Mouse (Mus musculus) lung, embryonic 15.5 days (tissue): ENCODE results near the gene Stpg3. TPM values are rescaled to one million over a fixed set of nuclear protein-coding genes. Genes with fewer than 3 reads are reported as not detected.
A peak's percentile ranks its signal among the peaks of the same experiment; 100 is the strongest.

Experiments used
- ATAC-seq: fragments of 200-750 bp; cut with Nextera tagmentation; 2 replicates; pipeline ENCODE4 v1.8.0; 2017; ENCODE audit warnings: moderate number of reproducible peaks, borderline replicate concordance; ENCODE audit not compliant: low FRiP score, low TSS enrichment; ENCODE audit errors: extremely low read depth
- H3K27ac ChIP-seq: fragments of 300-500 bp; sonication (generic); 2 replicates; pipeline ENCODE4 v1.5.1; 2015; ENCODE audit warnings: moderate library complexity, mild to moderate bottlenecking, inconsistent platforms
- H3K27me3 ChIP-seq: fragments of 300-500 bp; sonication (generic); 2 replicates; pipeline ENCODE4 v1.6.1; 2015; ENCODE audit warnings: inconsistent platforms
- H3K36me3 ChIP-seq: fragments of 300-500 bp; sonication (generic); 2 replicates; pipeline ENCODE4 v1.6.1; 2015; ENCODE audit warnings: inconsistent platforms
- H3K4me1 ChIP-seq: fragments of 300-500 bp; sonication (generic); 2 replicates; pipeline ENCODE4 v1.6.1; 2015; ENCODE audit warnings: inconsistent platforms
- H3K4me2 ChIP-seq: fragments of 300-500 bp; sonication (generic); 2 replicates; pipeline ENCODE4 v1.6.1; 2015; ENCODE audit warnings: inconsistent platforms, mild to moderate bottlenecking, moderate library complexity
- H3K4me3 ChIP-seq: fragments of 300-500 bp; sonication (generic); 2 replicates; pipeline ENCODE4 v1.5.1; 2015; ENCODE audit warnings: mild to moderate bottlenecking, inconsistent platforms
- H3K9ac ChIP-seq: fragments of 300-500 bp; sonication (generic); 2 replicates; pipeline ENCODE4 v1.6.1; 2015; ENCODE audit warnings: inconsistent platforms
- H3K9me3 ChIP-seq: fragments of 300-500 bp; sonication (generic); 2 replicates; pipeline ENCODE4 v1.6.1; 2016; ENCODE audit warnings: inconsistent platforms
- WGBS: fragments of 180-500 bp; shearing (Covaris S2); methylation state at CpG from one replicate; pipeline ENCODE4 v1.1.7; 2015; 5-methylcytosine and 5-hydroxymethylcytosine counted together
- polyA plus RNA-seq: library from polyadenylated mRNA; unstranded; fragments of >200 nt; fragmentation: Nextera tagmentation; extraction: Ambion mirVana; gene quantifications from 2 replicates; pipeline ENCODE4 v1.2.1, GENCODE M21; 2015

The Stpg3 gene
- polyA plus RNA-seq, 1 experiment from 2014 or later, result not detected

DNA sequence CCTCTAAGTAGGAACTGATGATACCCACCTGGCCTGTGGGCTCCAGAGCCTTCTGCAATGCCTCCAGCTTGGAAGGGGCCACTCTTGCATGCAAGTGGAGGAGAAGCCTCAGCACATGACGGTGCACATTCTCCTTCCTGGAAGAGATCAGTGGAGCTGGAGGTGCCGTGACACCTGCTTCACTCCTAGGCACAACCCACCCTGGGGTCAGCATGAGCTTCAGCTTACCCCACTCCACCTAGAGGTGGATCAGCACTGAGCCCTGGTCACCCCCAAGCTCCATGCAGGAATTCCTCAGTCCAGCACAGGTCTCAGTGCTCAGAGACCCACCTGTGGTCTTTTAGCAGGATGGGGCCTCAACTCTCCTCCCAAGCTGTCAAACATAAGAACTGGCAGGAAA lies 13.8 kb downstream of the Stpg3 start:
- ATAC-seq, result no peak
- Histone ChIP-seq H3K4me3 (no peak overlapping the region), H3K4me2 (no peak overlapping the region), H3K27ac (no peak overlapping the region), H3K27me3 (peaks cover 2% of the 10 kb centered on the region; the same call in 1 of the 2 replicates), H3K9me3 (no peaks in the 10 kb centered on the region), H3K9ac (no peak overlapping the region), H3K4me1 (peaks cover 16% of the 10 kb centered on the region), H3K36me3 (peaks cover 67% of the 10 kb centered on the region)
- WGBS, result 86% methylated on average over 2 of the region's 2 CpGs

DNA sequence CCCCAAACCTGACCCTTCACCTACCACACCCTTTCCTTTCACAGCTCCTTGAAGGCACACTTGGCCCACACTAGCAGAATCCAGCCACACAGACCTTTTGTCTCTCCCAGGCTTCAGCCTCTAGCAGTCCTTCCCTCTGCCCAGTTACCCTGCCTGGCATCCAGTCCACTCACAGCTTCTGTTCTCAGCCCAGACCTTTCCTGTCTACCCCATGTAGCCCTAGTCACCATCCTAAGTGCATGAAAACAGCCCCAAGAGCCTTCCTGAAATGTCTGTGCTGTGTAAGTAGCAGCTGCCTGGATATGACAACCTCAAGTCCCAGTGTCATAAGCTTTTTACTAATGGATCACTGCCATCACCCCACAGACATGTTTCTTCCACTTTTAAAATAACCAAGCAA lies 16.5 kb downstream of the Stpg3 start:
- H3K4me3 ChIP-seq, result no peak overlapping the region
- H3K9me3 ChIP-seq, result no peaks in the 10 kb centered on the region
- H3K36me3 ChIP-seq, result peaks cover 40% of the 10 kb centered on the region
- ATAC-seq, result no peak
- peaks cover 36% of the 10 kb centered on the region for H3K4me1 ChIP-seq
- H3K27ac ChIP-seq, result 0 out of 2 replicates have a peak overlapping the region, but pooled peaks have one; percentile 74
- H3K4me2 ChIP-seq, result no peak overlapping the region
- H3K9ac ChIP-seq, result no peak overlapping the region
- H3K27me3 ChIP-seq, result peaks cover 9% of the 10 kb centered on the region

DNA sequence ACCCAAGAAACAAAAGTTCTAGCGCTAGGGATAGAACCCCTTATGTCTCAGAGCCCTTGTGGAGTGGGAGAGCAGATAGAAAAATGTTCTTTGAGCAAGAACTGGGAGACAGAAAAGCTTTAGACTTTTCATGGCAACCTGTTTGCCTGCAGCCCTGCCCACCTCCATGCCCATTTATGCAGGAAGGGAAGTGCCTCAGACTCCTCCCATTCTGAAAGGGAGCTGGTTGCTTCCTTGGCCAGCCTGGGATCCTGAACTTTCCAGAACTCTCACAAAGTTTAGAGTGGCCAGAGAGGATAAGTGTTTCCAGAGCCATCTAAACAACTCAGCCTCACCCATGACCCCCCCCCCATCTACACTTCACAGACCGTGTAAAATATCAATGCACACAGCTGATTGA lies 17.2 kb downstream of the Stpg3 start:
- H3K4me3 ChIP-seq, result 0 out of 2 replicates have a peak overlapping the region, but pooled peaks have one; percentile 36
- H3K9ac ChIP-seq, result no peak overlapping the region; the same call in 1 of the 2 replicates
- no peak for ATAC-seq
- H3K27me3 ChIP-seq, result peaks cover 9% of the 10 kb centered on the region
- H3K4me2 ChIP-seq, result peak overlapping the region; percentile 65
- 21% methylated on average over 2 of the region's 2 CpGs for WGBS
- peaks cover 32% of the 10 kb centered on the region for H3K36me3 ChIP-seq
- peaks cover 37% of the 10 kb centered on the region for H3K4me1 ChIP-seq
- H3K27ac ChIP-seq, result peak overlapping the region; percentile 74
- no peaks in the 10 kb centered on the region for H3K9me3 ChIP-seq

DNA sequence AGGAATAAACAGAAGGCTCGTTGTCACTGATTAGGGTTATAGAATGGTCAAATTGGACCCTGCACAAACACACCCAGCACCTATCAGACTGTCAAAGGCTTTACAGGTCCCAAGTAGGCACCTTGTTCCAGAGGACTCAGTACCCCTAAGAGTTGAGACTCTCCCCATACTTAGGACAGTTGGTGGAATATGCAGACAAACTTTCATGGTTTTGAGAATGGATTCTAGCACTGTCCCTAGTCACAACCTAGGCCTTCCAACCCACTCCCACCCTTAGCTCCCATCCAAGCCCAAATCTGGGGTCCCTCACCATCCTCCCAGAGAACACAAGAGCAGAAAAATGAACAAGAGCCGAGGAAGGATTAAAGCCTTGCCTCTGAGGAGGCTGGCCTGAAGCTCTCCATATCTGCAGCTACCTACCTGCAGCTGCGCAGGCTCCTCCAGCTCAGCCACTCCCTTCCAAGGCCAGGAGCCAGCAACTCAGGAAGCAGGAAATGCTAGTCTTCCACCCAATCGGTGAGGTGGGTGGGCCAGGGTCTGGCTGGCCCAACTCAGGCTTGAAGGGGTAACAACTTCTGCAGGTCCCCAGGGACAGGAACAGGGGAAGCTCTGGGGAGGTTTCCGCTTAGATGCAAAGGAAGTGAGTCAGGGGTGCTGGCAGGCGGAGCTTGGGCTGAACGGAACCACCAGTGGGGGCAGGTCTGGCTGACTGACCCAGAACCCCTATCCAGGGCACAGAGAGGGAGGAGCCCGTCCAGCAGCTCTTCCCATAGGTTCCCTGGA lies 18.1 kb downstream of the Stpg3 start, which contains the start of gene Tor4a:
Gene Tor4a (minus strand): TSS at position 715 of the 783 bp plus-strand sequence.
- Histone ChIP-seq H3K4me2 (peak within 1 kb of the TSS; percentile 65), H3K27me3 (peaks cover 9% of the 10 kb centered on the region), H3K4me1 (peaks cover 37% of the 10 kb centered on the region), H3K27ac (peak within 1 kb of the TSS; percentile 74), H3K4me3 (peak within 1 kb of the TSS; percentile 36), H3K9ac (peak within 1 kb of the TSS; percentile 39), H3K36me3 (peaks cover 24% of the 10 kb centered on the region), H3K9me3 (no peaks in the 10 kb centered on the region)
- WGBS, result 16% methylated on average over 8 of the region's 8 CpGs
- ATAC-seq, result peak; percentile 55

DNA sequence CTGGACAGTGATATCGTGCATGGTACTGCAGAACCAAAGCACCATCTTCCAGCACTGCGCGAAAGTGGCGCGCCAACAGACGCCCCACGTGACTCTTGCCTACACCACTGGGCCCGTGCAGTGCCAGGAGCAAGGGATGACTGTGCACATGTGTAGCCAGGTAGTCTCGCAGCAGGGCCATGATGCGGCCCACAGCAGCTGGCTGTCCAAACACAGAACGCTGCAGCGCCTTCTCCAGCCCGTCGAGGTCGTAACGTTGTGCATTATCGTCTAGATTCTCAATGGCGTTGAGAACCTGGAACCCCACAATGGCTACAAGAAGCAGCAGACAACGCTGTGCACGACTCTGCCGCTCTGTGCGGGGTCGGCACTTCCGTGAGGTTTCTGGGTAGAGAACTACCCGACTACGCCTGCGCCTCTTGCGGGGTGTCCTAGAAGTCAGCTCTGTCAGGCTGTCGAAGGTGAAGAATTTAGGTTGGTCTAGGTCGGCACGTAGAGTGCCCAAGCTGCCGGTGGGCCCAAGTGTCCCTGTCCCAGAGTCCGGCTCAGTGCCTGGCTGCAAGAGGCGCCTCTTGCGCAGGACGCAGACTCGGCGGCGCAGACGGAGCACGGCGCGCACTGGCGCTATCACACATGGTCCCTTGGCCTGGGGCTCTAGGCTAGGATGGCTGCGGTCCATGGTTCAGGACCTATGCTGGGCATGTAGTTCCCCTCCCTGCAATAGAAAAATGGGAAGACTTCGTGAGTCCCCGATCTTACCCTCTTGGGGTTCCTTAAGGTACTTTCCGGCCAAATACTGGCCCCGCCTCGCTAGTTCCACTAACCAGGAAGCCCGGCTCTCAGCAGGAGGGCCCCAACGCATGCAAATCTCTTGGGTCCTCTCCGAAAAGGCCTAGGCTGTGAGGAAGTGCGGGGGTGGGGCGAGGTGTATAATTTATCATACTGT lies 19.0 kb downstream of the Stpg3 start:
- Histone ChIP-seq H3K36me3 (peaks cover 15% of the 10 kb centered on the region), H3K4me1 (peaks cover 37% of the 10 kb centered on the region), H3K27ac (peak overlapping the region; percentile 74), H3K9ac (peak overlapping the region; percentile 39), H3K27me3 (peaks cover 9% of the 10 kb centered on the region), H3K9me3 (no peaks in the 10 kb centered on the region), H3K4me2 (peak overlapping the region; percentile 65), H3K4me3 (peak overlapping the region; percentile 36)
- 16% methylated on average over 55 of the region's 55 CpGs for WGBS
- ATAC-seq, result peak; percentile 12; the same call in 1 of the 2 replicates

DNA sequence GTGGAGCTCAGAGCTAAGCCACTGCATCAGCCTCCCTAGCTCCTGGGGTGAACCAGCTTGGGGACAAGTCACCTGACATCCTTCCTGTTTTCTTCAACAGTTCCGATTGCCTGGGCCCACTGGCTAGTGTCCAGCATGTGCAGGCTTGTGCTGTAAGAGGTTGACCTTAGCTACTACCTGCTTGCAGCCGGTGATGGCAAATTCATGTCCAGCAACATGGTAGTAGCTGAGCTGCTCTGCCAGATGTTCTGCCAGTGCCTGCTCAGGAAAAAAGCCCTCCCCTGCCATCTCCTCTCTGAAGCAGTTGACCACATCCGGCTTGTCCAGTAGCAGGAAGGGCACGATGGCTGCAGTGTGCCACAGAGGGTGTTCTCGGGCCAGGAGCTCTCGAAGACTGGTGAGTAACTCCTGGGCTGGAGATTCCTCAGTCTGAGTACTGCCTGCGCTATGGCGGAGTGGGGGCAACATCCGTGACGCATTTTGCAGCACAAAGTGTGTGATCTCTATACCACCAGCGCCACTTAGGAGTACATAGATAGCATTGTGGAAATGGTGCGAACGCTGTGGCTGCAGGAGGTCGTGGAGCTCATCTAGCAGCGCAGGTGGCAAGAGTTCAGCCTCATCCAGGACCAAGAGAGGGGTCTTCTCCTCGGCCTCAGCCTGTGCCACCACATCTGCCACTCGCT lies 19.8 kb downstream of the Stpg3 start:
- Histone ChIP-seq H3K27me3 (peaks cover 9% of the 10 kb centered on the region), H3K27ac (0 out of 2 replicates have a peak overlapping the region, but pooled peaks have one; percentile 12), H3K4me2 (peak overlapping the region; percentile 65), H3K9me3 (no peaks in the 10 kb centered on the region), H3K36me3 (peaks cover 7% of the 10 kb centered on the region), H3K9ac (no peak overlapping the region), H3K4me3 (no peak overlapping the region), H3K4me1 (peaks cover 37% of the 10 kb centered on the region)
- no peak for ATAC-seq
- 76% methylated on average over 17 of the region's 17 CpGs for WGBS

DNA sequence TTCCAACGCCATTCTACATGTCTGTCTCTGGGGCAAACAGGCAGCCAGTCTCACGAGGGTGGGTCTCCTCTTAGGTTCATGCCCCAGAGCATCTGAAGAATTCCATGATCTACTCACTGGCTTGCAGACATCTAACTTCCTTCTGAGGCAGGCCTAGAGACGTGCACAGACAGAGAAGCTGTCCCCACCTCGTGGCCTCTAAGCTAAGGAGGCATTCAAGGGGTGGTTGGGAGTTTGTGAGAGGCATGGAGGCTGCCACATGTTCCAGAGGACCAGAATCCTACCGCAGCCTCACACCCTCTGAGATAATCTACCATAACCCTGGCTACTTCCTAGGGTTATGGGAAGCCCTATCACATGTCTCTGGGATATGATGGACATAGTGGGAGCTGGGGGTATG lies 20.4 kb downstream of the Stpg3 start:
- no peak for ATAC-seq
- H3K27ac ChIP-seq, result no peak overlapping the region
- no peaks in the 10 kb centered on the region for H3K9me3 ChIP-seq
- peaks cover 37% of the 10 kb centered on the region for H3K4me1 ChIP-seq
- peak overlapping the region; percentile 17; the same call in 1 of the 2 replicates for H3K9ac ChIP-seq
- H3K27me3 ChIP-seq, result peaks cover 9% of the 10 kb centered on the region
- H3K36me3 ChIP-seq, result peaks cover 3% of the 10 kb centered on the region; the same call in 1 of the 2 replicates
- 69% methylated on average over 5 of the region's 5 CpGs for WGBS
- H3K4me2 ChIP-seq, result peak overlapping the region; percentile 14; the same call in 1 of the 2 replicates
- H3K4me3 ChIP-seq, result no peak overlapping the region

DNA sequence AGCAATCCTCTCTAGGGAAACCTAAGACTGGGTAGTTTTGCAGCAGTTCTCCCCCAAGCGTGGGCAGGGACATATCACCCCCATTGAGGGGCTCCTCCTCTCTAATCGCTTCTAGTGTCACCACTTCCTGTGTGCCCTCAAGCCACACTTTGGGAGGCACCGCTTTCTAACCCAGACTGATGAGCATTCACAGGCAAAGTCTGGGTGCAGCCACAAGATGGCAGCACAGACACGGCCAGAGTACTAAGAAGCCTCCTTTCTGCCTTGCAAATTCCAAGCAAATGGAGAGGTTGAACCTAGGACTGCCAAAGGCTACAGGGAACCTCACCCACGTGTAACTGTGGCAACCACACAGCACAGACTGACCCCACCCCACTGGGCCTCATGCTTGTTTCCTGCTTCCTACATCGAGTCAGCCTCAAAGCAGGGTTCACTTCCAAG lies 21.1 kb downstream of the Stpg3 start:
- H3K27ac ChIP-seq, result 0 out of 2 replicates have a peak overlapping the region, but pooled peaks have one; percentile 15
- H3K9ac ChIP-seq, result peak overlapping the region; percentile 17; the same call in 1 of the 2 replicates
- no peak overlapping the region for H3K4me3 ChIP-seq
- ATAC-seq, result peak; percentile 68
- H3K4me2 ChIP-seq, result peak overlapping the region; percentile 21; the same call in 1 of the 2 replicates
- peaks cover 9% of the 10 kb centered on the region for H3K27me3 ChIP-seq
- H3K9me3 ChIP-seq, result no peaks in the 10 kb centered on the region
- no peaks in the 10 kb centered on the region for H3K36me3 ChIP-seq
- peaks cover 37% of the 10 kb centered on the region for H3K4me1 ChIP-seq
- 2% methylated on average over 6 of the region's 6 CpGs for WGBS

DNA sequence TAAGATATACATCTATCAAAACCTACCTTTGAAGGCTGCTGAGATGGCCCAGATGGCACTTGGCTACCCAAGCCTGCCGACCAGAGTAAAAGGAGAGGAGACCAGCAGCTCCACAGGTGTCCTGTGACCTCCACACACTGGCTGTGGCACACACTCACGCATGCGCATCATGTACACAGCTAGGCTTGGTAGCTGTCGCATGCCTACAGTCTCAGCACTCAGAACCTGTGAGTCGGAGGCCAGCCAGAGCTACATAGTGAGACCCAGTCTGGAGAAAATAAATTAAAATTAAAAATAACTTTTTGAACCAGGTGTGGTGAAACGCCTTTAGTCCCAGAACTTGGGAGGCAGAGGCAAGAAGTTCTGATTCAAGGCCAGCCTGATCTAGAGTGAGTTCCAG lies 26.6 kb downstream of the Stpg3 start:
- WGBS, result 79% methylated on average over 6 of the region's 6 CpGs
- Histone ChIP-seq H3K4me3 (no peak overlapping the region), H3K9ac (no peak overlapping the region), H3K4me2 (no peak overlapping the region), H3K9me3 (no peaks in the 10 kb centered on the region), H3K36me3 (no peaks in the 10 kb centered on the region), H3K4me1 (peaks cover 12% of the 10 kb centered on the region), H3K27me3 (peaks cover 10% of the 10 kb centered on the region), H3K27ac (no peak overlapping the region)
- no peak for ATAC-seq

DNA sequence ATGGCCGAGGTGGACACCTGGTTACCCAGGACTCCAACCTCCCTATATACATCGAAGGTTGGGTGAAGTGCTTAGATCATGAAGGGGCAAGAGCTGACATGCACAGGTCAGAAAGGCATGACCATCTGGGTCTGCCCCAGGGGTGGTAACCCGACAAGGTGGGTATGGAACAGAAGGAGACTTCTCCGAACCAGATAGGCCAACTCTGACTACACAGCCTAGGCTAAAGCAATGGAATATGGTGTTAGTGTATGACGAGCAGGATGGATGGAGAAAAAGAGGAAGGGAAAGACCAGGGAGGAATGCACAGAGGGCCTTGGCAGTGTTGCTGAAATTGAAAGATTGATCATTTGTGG lies 27.9 kb downstream of the Stpg3 start:
- no peak for ATAC-seq
- Histone ChIP-seq H3K4me1 (peaks cover 22% of the 10 kb centered on the region), H3K9ac (no peak overlapping the region), H3K4me2 (peak overlapping the region; percentile 97), H3K27ac (no peak overlapping the region), H3K27me3 (peaks cover 21% of the 10 kb centered on the region), H3K9me3 (no peaks in the 10 kb centered on the region), H3K36me3 (no peaks in the 10 kb centered on the region), H3K4me3 (peak overlapping the region; percentile 49; the same call in 1 of the 2 replicates)
- WGBS, result 32% methylated on average over 5 of the region's 5 CpGs
